Mouse (Mus musculus): ENCODE data around the gene Ubl4b.

The Ubl4b gene

GRCm38 (mm10) chr3:107524547-107524946 lies 30.3 kb downstream of the Ubl4b start:
- in situ Hi-C loops (cut with MboI, MseI): no loop called here

DNA sequence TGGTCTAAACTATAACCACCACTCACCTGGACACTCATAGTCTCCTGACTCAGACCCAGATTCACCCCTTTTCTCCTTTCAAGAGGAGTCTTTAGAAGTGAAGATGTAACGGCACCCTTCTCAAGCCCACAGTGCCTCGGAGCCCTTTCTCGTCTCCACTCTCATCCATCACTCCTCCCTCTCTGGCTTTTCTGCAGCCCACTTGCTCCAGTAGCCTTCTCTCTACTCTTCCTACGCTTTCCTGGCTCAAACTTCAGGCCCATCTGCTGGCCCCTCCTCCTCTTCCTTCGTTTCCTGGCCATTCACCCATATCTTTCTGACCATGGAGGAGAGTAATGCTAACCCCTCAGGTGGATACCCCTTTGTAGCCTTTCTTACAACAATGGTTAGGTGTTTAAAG lies 33.9 kb downstream of the Ubl4b start:
- in situ Hi-C loops (cut with MboI, MseI): no loop called here

GRCm38 (mm10) chr3:107517631-107518108 lies 37.2 kb downstream of the Ubl4b start, which contains the start of gene Slc6a17:
Gene Slc6a17, minus strand, starts transcription at chr3:107518018.
- in situ Hi-C loops (cut with MboI, MseI): no loop called here

DNA sequence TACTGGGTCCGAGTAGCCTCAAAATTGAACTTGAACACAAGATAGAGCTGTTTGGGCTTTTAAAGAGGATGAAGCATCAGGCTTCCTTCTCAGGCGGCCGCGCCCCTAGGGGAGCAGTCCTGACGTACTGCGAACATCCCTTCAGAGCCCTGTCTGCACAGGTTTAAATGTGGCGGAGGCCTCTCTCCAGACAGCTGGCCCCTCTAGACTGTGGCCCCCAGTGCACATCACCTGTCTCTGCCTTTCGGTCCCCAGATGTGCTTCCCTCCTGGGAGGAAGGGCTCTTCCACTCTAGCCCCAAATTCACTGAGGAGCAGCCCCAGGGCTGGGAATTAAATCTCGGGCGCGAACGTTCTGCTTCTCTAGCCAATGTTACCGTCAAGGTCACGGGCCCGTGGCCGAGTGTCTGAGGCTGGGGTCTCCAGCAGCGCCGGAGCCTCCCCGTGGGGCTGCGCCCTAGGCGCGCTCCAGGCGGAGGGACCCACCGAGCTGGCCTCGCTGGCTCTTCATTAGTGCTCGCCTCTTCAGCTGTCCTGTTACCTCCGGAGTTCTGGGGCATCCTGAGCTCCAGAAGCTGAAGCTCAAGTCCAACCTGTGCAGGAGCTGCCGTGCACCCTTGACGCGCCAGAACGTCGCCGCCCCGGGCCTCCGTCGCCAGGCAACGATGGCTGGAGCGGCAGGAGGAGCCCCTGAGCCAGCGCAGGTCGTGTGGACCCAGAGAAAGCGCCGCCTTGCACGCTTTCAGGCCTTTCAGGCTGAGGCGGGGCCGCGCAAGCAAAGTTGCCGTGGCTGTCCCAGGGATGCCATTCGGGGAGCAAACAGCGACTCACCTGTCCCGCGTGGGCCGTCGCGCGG lies 37.9 kb downstream of the Ubl4b start:
- in situ Hi-C loops (cut with MboI, MseI): no loop called here

DNA sequence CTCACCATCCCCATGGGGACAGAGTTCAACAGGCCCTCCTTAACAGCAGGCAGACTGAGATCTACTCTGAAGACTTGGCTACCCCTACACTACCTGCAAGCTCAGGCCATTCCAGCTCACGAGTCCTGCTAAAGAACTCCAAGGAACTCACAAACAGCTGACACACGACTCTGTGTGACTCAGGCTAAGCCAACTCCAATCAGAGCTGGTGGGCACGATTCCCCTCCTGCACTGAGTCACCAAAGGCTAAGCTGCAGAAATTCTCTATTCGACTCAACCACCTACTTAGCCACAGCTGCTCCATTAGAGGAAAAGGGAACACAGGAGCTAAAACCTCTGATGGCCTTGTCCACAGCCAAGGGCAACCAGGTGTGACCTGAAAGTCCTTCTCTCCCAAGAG lies 38.9 kb downstream of the Ubl4b start:
- in situ Hi-C loops (cut with MboI, MseI): no loop called here

DNA sequence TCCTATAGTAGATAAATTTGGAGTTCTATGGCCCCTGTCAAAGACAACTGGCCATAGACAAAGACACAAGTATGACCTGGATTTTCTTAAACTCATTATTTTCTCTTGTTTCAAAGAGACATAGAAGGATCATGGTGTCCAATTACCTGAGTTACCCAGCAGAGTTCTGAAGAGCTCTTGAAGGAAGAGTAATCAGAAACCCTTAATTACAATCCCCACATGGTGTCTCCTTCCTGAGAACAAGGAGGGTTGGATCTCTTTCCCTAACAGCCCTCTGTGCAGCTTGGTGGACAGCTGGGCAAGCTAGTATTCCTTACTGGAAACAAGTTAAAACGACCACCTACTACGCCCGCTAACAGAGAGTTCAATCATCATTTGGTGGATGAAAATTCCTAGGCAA lies 43.5 kb downstream of the Ubl4b start:
- in situ Hi-C loops (cut with MboI, MseI): no loop called here

DNA sequence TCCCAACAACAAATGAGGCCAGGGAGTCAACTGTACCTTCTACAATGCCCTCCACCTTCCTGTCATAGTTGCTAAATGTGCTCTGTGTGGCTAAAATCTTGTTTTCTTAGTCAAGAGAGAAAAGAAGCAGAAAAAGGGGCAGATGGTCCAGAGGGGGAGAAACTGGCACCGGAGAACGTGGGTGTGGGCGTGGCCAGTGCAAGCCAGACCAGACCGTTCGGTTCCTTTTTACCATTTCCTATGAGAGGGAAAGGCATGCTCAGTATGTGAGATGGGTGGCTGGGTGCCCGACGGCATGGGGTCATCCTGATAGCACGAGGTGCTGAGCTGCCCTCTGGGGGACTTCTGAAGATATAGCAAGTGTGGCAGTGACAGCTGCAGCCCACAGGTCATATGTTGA lies 46.2 kb downstream of the Ubl4b start:
- in situ Hi-C loops (cut with MboI, MseI): no loop called here

DNA sequence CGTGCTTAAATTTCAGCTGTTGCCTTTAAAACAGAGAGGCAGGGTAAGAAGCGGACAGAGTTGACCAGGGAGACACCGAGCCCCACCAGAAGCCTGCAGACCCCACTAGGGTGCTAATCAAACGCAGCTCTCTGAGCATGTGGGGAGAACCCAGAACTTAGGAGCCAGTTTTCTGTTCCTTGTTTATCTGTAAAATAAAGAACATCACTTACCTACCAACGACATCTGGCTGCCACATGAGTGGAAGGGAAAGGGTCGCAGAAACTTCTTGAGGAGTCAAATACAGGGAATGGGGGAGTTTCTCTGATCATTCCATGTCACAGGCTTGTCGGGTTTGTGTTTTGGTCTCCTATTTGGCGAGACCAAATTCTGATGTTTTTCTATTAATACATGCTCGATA lies 46.9 kb downstream of the Ubl4b start:
- in situ Hi-C loops (cut with MboI, MseI): no loop called here

GRCm38 (mm10) chr3:107506531-107506930 lies 48.3 kb downstream of the Ubl4b start:
- in situ Hi-C loops (cut with MboI, MseI): no loop called here

- in situ Hi-C loops (cut with MboI, MseI): no loop called here
Observed at GRCm38 (mm10) chr3:107505464-107506367, 49.2 kb downstream of the Ubl4b start.

- in situ Hi-C loops (cut with MboI, MseI): no loop called here
Observed at GRCm38 (mm10) chr3:107504542-107504941, 50.3 kb downstream of the Ubl4b start.

GRCm38 (mm10) chr3:107503716-107504115 lies 51.2 kb downstream of the Ubl4b start:
- in situ Hi-C loops (cut with MboI, MseI): no loop called here
